Mouse (Mus musculus): ENCODE measurements around the gene Tigd2.

Tigd2 gene

GRCm38 (mm10) chr6:59255909-59256308, 47.2 kb downstream of the Tigd2 start:
- DNase-seq (ENCODE audit: low spot score in 2 of 2) = no peak

All from left cerebral cortex, adult 9 months (tissue).